Mouse (Mus musculus) Patski (cell line): ENCODE measurements at regions not wholly inside any gene's neighbourhood (a gene's known extent, or its start where the extent isn't known, plus 50 kb on each side); places are given as distances from the start of the nearest gene placed in this dataset.

ENCODE experiments used
- ATAC-seq: fragments of 100-300 bp; one replicate; pipeline ENCODE4 v1.8.0; 2021
- CTCF ChIA-PET: fragments of 350-600 bp; sonication (Branson Sonifier 250); formaldehyde crosslinking; loops from one replicate; lab custom pipeline; 2022; ENCODE audit warnings: inconsistent platforms; lab: Charles Lee
- POLR2A ChIA-PET: fragments of 350-600 bp; sonication (Branson Sonifier 250); formaldehyde crosslinking; loops from one replicate; lab custom pipeline; 2022; ENCODE audit warnings: antibody characterized with exemption, inconsistent platforms; lab: Charles Lee
- DNase-seq: peaks from one replicate; pipeline ENCODE4 v3.0.0-alpha.2; 2011; ENCODE audit warnings: low read depth, low spot score
- H3K27me3 ChIP-seq: fragments of 371-371 bp; one replicate; pipeline ENCODE4 v1.5.1; 2021
- CTCF ChIP-seq: fragments of 100-300 bp; IDR thresholded peaks from one replicate; pipeline ENCODE4 v1.5.1; 2021
- in situ Hi-C: fragments of 300-500 bp; cut with MboI; formaldehyde crosslinking; loops from 3 replicates; pipeline ENCODE4 v1.11.1; 2018; ENCODE audit warnings: low pct_unique_long_range_greater_than_20kb, mixed read lengths

DNA sequence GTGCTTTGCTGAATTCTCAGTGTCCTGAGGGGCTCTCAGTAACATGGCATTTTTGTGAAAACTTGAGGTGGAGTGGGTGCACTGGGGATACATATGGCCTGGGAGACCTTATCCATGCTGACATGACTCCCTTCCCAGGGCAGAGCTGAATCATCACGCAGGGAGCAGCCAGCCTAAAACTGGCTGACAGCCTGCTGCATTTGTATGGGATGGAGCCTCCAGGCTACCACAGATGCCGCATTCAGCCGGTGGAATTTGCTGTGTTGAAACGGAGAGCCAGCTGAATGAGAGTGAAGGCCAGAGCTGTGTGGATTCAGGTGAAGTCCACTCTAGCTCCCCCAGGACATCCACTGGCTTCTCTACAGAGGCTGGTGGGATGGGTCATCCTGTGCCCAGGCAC is 85.9 kb upstream of the Prickle1 start:
- TF ChIP-seq CTCF = no peak
- ChIA-PET POLR2A (interaction anchor here (0.5 to 1.2 kb wide), 2 partner anchors 30 to 443 kb away, joined by 3 to 7 read pairs; no protein-coding TSS in a partner anchor), CTCF (interaction anchor here (0.9 to 1.2 kb wide), 2 partner anchors 279 to 531 kb away, joined by 3 read pairs; no protein-coding TSS in a partner anchor)
- ATAC-seq (no peak), DNase-seq (no peak)
- H3K27me3 ChIP-seq = no peaks in the 10 kb centered on the region
- in situ Hi-C loops = no loop called here

DNA sequence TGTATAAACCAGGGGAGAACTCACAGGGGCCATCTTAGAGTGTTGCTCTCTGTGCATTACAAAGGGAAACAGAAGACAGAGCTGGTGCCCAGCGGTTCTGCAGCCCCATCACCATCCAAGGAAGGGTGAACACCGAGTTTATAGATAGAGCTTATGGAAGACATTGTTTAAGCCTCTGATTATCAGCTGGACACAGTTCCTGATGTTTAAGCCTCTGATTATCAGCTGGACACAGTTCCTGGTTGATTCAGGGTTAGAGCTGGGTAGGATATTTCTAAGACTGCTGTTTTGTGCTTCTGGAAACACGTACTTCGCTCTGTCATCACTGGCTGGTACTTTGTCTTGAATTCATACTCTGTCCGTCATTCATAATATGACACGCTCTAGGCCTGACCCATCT is 79.9 kb upstream of the Prickle1 start:
- TF ChIP-seq CTCF = no peak
- POLR2A ChIA-PET = no interaction called here
- DNase-seq (no peak), ATAC-seq (no peak)
- H3K27me3 ChIP-seq = no peaks in the 10 kb centered on the region
- in situ Hi-C loops = no loop called here
- CTCF ChIA-PET = interaction anchor here (1.4 kb wide), 1 partner anchor 24 kb away, joined by 4 read pairs; no protein-coding TSS in a partner anchor

DNA sequence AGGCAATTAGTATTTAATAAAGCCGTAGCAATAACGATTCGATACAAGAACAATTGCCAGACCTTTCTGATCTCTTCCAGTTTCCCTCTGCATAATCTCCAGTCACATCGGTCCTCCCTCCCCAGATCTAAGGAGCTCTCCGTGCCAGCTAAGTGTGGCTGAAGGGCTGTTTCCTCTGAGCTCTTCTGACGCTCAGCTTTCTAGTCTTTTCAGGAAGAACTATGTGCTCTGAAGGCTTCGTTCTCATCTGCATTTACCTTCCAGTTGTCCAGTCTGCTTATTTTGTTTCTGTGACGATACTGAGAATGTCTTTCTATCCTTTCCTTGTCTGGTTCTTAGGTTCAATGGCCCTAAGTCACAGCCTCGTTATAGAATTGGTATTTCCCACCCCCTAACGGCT is 78.3 kb upstream of the Prickle1 start:
- DNase-seq = no peak
- CTCF ChIA-PET = interaction anchor here (0.9 to 1.1 kb wide), 2 partner anchors 9 to 18 kb away, joined by 3 to 4 read pairs; no protein-coding TSS in a partner anchor
- no peaks in the 10 kb centered on the region for H3K27me3 ChIP-seq
- no peak for ATAC-seq
- POLR2A ChIA-PET = no interaction called here
- TF ChIP-seq CTCF = no peak
- in situ Hi-C loops = no loop called here

DNA sequence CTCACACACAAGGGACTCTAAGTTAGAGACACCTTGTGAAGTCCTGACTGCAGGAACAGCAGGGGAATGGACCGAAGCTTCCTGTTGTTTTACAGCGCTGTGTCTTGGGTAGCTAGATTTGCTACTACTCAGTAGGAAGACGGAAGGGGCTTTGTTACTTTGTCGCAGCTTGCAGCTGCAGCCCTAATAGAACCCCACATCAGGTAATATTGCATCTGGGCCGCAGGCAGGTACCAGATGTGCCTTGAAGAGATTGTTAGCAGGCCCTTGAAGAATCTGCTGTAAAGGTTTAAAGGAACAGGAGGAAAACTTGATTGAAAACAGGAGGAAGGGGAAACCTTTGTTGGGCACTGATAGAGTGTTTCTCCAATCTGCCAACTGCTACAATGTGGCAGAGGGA is 68.2 kb upstream of the Prickle1 start:
- ATAC-seq = no peak
- ChIA-PET CTCF (interaction anchor here (1.6 kb wide), 1 partner anchor 11 kb away, joined by 4 read pairs; no protein-coding TSS in a partner anchor), POLR2A (no interaction called here)
- DNase-seq = no peak
- H3K27me3 ChIP-seq = no peaks in the 10 kb centered on the region
- in situ Hi-C loops = no loop called here
- TF ChIP-seq CTCF = no peak

DNA sequence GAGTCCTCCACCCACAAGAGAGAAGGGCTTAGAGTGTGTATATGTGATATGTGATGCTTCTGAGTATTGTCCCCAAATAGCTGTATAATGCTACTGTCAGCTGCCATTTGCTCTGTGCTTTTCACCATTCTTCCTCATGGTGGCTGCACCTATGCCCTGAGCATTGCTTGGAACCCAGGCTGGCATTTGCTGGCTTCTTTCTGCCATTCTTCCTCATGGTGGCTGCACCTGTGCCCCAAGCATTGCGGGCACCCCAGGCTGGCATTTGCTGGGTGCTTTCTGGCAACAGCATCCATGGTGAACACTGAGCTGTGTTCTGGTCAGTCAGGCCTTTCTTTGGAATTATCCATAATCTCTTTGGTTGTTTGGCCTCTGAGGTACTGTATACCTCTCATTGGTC is 66.9 kb upstream of the Prickle1 start:
- in situ Hi-C loops = no loop called here

DNA sequence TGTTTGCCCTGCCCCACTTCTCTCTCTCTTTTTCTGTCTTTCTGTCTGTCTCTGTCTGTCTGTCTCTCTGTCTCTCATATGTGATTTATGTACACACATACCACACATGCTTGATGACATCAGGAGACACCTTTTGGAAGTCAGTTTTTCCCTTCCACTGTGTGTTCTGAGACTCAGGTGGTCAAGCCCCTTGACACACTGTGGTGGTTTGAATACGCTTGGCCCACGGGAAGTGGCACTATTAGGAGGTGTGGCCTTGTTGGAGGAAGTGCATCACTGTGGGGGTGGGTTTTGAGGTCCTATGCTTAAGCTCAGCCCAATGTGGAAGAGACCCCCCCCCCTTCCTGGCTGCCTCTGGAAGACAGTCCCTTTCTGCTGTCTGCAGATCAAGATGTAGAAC is 66.1 kb upstream of the Prickle1 start:
- in situ Hi-C loops = no loop called here
- POLR2A ChIA-PET = no interaction called here
- no peaks in the 10 kb centered on the region for H3K27me3 ChIP-seq
- no peak for TF ChIP-seq CTCF
- ATAC-seq = no peak
- DNase-seq = no peak
- CTCF ChIA-PET = interaction anchor here (1.6 kb wide), 1 partner anchor 21 kb away, joined by 4 read pairs; no protein-coding TSS in a partner anchor

More for the DNA sequence above, 66.9 kb upstream of the Prickle1 start:
- ATAC-seq = no peak
- TF ChIP-seq CTCF = no peak
- no peaks in the 10 kb centered on the region for H3K27me3 ChIP-seq
- ChIA-PET POLR2A (no interaction called here), CTCF (interaction anchor here (1.6 kb wide), 1 partner anchor 20 kb away, joined by 4 read pairs; no protein-coding TSS in a partner anchor)
- no peak for DNase-seq

DNA sequence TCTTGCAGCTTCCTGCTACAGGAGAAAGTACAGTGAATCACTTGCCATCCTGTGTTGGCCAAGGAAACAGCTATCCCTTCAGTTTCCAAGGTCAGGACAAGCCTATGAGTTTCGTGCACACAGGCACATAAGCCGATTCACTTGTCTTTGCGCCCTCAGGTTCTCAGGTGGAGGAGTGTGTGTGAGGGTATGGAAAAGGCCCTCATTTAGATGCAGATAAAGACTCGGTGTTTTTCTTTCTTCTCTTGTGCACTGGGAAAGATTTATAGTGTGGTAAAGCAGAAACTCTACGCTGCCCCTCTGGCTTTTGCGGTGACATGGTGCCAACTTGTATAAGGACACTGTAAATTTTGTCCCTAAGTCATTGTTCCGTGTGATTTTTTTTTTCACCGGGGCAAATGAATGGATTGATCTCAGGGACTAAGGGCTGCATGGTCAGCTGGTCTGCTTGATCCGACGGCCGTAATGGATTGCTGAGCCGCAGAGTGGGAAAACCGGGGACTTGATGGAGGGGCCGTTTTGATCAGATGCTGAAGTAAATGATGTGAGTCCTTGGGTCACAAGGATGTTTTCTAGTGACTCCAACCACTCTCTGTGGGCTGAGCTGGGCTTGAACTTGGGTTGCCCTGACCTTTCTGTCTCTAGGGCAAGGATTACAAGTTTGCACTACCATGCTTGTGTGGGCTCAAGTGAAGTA is 65.4 kb upstream of the Prickle1 start:
- in situ Hi-C loops = no loop called here
- H3K27me3 ChIP-seq = no peaks in the 10 kb centered on the region
- DNase-seq = no peak
- ATAC-seq = no peak
- ChIA-PET CTCF (no interaction called here), POLR2A (no interaction called here)
- no peak for TF ChIP-seq CTCF

DNA sequence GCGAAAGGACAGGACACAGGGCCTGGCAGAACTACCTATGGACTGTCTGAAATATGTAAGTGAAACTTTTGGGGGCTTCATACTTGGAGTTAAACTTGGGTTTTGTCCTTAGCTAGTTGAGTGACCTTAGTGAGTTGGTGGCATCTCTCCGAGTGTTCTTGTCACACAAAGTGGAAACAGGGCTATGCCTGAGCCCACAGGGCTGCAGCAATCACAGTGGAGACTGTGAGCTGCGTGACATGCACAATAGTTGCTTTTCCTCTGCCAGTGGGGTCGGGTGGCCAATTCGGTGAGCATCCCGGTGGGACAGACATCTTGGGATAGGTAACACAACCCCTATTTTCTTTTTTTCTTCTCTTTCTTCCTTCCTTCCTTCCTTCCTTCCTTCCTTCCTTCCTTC is 61.5 kb upstream of the Prickle1 start:
- TF ChIP-seq CTCF = no peak
- ChIA-PET POLR2A (no interaction called here), CTCF (interaction anchor here (1.6 kb wide), 1 partner anchor 11 kb away, joined by 3 read pairs; no protein-coding TSS in a partner anchor)
- in situ Hi-C loops = no loop called here
- H3K27me3 ChIP-seq = no peaks in the 10 kb centered on the region
- DNase-seq = no peak
- peak; percentile 35 for ATAC-seq

DNA sequence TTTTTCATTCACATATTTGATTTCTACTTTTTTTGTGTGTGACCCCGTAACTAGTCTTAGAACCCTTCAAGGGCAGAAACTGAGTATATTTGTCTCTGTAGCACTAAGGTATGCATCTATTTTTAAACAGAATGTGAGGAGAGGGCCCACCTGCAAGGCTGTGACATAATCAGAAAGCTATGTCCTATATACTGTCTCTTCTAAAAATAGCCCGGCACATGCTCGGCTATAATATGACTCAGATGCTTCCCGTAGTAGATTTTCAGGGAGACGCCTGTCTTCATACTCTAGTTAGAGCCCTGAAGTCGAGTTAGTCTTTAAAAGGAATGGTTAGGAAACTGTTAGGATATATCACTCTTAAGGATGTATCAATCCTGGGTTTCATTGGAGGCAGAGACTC is 61.0 kb upstream of the Prickle1 start:
- H3K27me3 ChIP-seq = no peaks in the 10 kb centered on the region
- DNase-seq (peak; percentile 49), ATAC-seq (peak; percentile 42)
- CTCF ChIA-PET = interaction anchor here (1.6 kb wide), 1 partner anchor 10 kb away, joined by 3 read pairs; no protein-coding TSS in a partner anchor
- POLR2A ChIA-PET = no interaction called here
- no peak for TF ChIP-seq CTCF
- in situ Hi-C loops = no loop called here

DNA sequence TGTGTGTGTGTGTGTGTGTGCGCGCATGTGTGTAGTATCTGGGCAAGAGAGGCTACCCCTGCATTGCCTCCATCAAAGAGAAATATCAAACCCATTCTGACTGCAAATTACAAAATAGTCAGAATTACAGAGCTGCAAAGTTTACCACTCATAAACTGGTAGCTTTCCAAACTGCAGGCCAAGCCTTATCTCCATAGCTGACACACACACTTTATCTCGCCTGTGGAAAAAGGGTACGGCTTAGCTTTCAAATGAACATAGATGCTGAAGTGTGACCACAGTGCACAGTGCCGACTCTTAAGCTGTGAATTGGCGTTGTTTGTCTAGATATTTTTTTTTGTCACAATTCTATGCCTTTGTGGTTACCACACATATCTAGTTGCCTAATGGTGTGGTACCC is 60.1 kb upstream of the Prickle1 start:
- TF ChIP-seq CTCF = no peak
- ATAC-seq = no peak
- H3K27me3 ChIP-seq = no peaks in the 10 kb centered on the region
- no peak for DNase-seq
- ChIA-PET POLR2A (no interaction called here), CTCF (interaction anchor here (0.9 to 2.2 kb wide), 3 partner anchors 9 to 51 kb away, joined by 3 to 6 read pairs (median 3); no protein-coding TSS in a partner anchor)
- in situ Hi-C loops = no loop called here

DNA sequence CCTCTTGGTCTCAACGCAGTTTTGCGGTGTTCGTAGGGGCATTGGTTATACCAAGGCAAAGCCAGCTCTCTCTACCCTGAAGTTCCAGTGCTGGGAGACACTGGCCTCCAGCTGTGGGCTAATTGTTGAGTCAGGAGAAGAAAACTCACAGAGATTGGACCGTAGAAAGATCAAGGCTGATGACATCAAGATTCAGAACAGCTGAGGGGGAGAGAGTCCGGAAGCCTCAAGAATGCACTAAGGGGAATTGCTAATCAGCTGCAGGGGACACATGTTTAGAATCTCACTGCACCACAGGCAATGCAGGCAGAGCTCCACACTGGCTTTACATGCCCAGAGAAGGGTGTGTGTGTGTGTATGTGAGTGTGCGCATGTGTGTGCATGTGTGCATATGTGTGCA is 59.6 kb upstream of the Prickle1 start:
- no peaks in the 10 kb centered on the region for H3K27me3 ChIP-seq
- DNase-seq = no peak
- ChIA-PET POLR2A (no interaction called here), CTCF (interaction anchor here (2.2 kb wide), 1 partner anchor 52 kb away, joined by 6 read pairs; no protein-coding TSS in a partner anchor)
- no peak for ATAC-seq
- in situ Hi-C loops = no loop called here
- TF ChIP-seq CTCF = no peak
